Mouse (Mus musculus): ENCODE measurements around the gene Lrcol1. TPM values are rescaled to one million over a fixed set of nuclear protein-coding genes. Genes with fewer than 3 reads are reported as not detected.

Lrcol1 gene
- not detected in 2 replicates for total RNA-seq (2023)

DNA sequence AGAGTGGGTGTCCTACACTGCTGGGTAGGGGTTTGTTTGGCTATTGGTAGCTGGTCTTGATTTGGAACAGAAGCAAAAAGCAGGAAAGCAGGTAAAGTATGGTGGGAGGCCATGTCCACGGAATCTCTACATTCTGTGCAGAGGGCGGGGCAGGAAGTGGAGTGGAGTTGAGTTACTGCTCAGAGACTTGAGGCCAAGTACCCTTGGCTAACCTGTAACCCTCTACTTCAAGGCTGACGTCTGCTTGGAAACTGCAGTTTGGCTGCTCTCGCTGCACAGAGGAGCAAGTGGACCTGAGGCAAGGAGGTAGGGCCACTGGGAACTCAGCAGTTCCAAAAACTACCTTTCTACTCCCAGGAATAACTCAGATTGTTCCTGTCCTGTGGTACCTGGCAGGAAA lies at the start of gene Lrcol1:
TSS of gene Lrcol1 (plus strand) at position 207 of the 400 bp plus-strand sequence.

DNA sequence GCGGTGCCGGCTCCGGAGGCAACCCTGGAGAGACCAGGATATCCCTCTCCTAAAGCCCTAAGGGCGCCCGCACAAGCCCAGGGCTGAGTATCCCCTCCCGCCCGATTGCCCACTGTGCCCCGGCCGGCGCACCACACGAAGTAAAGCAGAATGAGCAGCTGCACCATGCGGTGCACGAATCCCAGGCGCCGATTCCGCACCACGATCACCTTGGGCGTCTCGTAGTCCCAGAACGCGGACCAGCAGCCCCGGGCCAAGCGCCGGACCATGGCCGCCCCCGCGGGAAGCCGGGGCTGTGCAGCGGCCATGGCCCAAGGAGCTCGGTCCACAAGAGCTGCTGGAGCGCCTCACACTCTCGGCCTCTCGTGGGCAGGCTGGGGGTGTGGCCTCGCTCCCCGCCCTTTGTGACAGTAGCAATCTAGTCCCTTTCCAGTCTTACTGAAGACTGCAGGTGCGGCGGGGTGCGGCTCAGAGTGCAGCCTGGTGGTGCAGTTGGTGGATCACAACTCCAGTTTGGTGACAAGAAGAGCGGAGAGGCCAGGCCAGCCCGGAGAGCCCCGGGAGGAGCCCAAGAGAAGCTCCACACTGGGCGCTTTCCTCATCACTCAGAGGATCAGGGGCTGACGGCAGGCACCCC lies 1.8 kb upstream of the Lrcol1 start, which contains the start of gene P2rx2:
TSS of gene P2rx2 (minus strand) at position 565 of the 637 bp plus-strand sequence.

Other genes starting within 250 kb of the Lrcol1 start
- not detected in 2 replicates for gene Plcxd1, start 244.8 kb upstream of the Lrcol1 start, total RNA-seq (2023)
- 30.5 and 43.3 TPM in 2 replicates for gene Gtpbp6, start 236.5 kb upstream of the Lrcol1 start, total RNA-seq (2023)
- 2.6 and 2.7 TPM in 2 replicates for gene Zfp605, start 234.6 kb upstream of the Lrcol1 start, total RNA-seq (2023)
- gene Chfr, start 208.9 kb upstream of the Lrcol1 start, total RNA-seq (2023), result 66.0 and 90.4 TPM in 2 replicates
- 22.3 and 27.2 TPM in 2 replicates for gene Golga3, start 168.0 kb upstream of the Lrcol1 start, total RNA-seq (2023)
- 52.5 and 58.4 TPM in 2 replicates for gene Ankle2, start 113.7 kb upstream of the Lrcol1 start, total RNA-seq (2023)
- 11.3 and 13.7 TPM in 2 replicates for gene Pgam5, start 74.8 kb upstream of the Lrcol1 start, total RNA-seq (2023)
- gene Pxmp2, start 58.5 kb upstream of the Lrcol1 start, total RNA-seq (2023), result 1.2 and 3.0 TPM in 2 replicates
- 21.3 and 27.8 TPM in 2 replicates for gene Pole, start 58.4 kb upstream of the Lrcol1 start, total RNA-seq (2023)
- not detected in 2 replicates for gene P2rx2, start 1.5 kb upstream of the Lrcol1 start, total RNA-seq (2023)
- gene Fbrsl1, start 103.8 kb downstream of the Lrcol1 start, total RNA-seq (2023), result 115 and 169 TPM in 2 replicates
- 3.0 and 3.8 TPM in 2 replicates for gene Galnt9, start 199.6 kb downstream of the Lrcol1 start, total RNA-seq (2023)